Mouse (Mus musculus): ENCODE measurements around the gene Dcp1b. TPM values are rescaled to one million over a fixed set of nuclear protein-coding genes. Genes with fewer than 3 reads are reported as not detected.

Gene Dcp1b
- polyA plus RNA-seq, 1 experiment, result 11.7 TPM

DNA sequence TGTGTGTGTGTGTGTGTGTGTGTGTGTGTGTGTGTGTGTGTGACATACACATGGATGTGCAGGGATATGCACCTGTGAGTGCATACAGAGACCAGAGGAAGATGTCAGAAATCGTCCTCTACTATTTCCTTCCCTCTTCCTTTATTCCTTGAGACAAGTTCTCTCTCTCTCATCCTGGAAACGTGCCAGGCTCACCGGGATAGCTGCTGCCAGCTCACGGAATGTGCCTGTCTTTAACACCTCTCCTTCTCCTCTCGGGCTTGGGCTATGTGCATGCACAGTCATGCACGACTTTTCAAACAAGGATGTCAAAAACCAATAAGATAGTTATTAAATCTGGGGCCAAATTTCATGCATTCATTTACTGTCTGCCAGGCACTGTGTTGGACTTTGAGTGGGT lies 12.6 kb downstream of the Dcp1b start:
- no peak for TF ChIP-seq EP300 (IDR thresholded peaks at IDR 0.05; ENCODE audit: insufficient read depth, low read depth, low read length)
- no peak for TF ChIP-seq POLR2A (IDR thresholded peaks at IDR 0.05; ENCODE audit: insufficient read depth, low read length)
- no peak for TF ChIP-seq CTCF (IDR thresholded peaks at IDR 0.05; ENCODE audit: low read depth, low read length)
- Histone ChIP-seq H3K36me3 (ENCODE audit: control insufficient read depth, insufficient read depth, low read length, poor library complexity, severe bottlenecking) (no peaks in the 10 kb centered on the region), H3K9me3 (replicated peaks; ENCODE audit: control insufficient read depth, insufficient read depth, low read length, poor library complexity, severe bottlenecking) (peaks cover under 1% of the 10 kb centered on the region), H3K4me1 (ENCODE audit: control insufficient read depth, insufficient read depth, low read length) (no peaks in the 10 kb centered on the region), H3K27ac (ENCODE audit: insufficient read depth, low read length) (no peak overlapping the region), H3K27me3 (ENCODE audit: control insufficient read depth, insufficient read depth, low read length, poor library complexity, severe bottlenecking) (no peaks in the 10 kb centered on the region), H3K9ac (ENCODE audit: low read depth, poor library complexity, severe bottlenecking) (no peak overlapping the region), H3K4me3 (ENCODE audit: low read depth, low read length) (no peak overlapping the region)

DNA sequence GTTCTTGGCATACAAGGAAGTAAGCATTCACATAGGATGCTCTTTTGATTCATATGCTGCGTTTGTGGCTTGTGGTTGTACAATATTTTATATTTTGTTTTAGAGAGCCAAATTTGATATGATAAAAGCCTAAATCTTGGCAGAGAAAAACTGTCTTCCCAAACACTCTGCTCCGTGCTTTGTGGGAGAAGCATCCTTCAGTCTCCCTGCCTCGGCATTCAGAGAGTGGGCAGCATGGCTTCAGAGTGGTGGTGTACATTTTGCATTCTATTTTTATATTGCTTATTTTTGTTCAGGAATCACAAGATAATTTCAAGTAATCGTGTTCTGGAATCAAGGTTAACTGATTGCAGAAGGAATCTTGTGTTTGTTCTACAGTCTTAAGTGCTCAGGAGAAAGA lies 16.4 kb downstream of the Dcp1b start:
- TF ChIP-seq CTCF (IDR thresholded peaks at IDR 0.05; ENCODE audit: low read depth, low read length), result no peak
- no peak for TF ChIP-seq EP300 (IDR thresholded peaks at IDR 0.05; ENCODE audit: insufficient read depth, low read depth, low read length)
- TF ChIP-seq POLR2A (IDR thresholded peaks at IDR 0.05; ENCODE audit: insufficient read depth, low read length), result no peak
- Histone ChIP-seq H3K27me3 (ENCODE audit: control insufficient read depth, insufficient read depth, low read length, poor library complexity, severe bottlenecking) (no peaks in the 10 kb centered on the region), H3K4me1 (ENCODE audit: control insufficient read depth, insufficient read depth, low read length) (no peaks in the 10 kb centered on the region), H3K9me3 (replicated peaks; ENCODE audit: control insufficient read depth, insufficient read depth, low read length, poor library complexity, severe bottlenecking) (peaks cover 8% of the 10 kb centered on the region), H3K27ac (ENCODE audit: insufficient read depth, low read length) (no peak overlapping the region), H3K36me3 (ENCODE audit: control insufficient read depth, insufficient read depth, low read length, poor library complexity, severe bottlenecking) (no peaks in the 10 kb centered on the region), H3K4me3 (ENCODE audit: low read depth, low read length) (no peak overlapping the region), H3K9ac (ENCODE audit: low read depth, poor library complexity, severe bottlenecking) (no peak overlapping the region)

DNA sequence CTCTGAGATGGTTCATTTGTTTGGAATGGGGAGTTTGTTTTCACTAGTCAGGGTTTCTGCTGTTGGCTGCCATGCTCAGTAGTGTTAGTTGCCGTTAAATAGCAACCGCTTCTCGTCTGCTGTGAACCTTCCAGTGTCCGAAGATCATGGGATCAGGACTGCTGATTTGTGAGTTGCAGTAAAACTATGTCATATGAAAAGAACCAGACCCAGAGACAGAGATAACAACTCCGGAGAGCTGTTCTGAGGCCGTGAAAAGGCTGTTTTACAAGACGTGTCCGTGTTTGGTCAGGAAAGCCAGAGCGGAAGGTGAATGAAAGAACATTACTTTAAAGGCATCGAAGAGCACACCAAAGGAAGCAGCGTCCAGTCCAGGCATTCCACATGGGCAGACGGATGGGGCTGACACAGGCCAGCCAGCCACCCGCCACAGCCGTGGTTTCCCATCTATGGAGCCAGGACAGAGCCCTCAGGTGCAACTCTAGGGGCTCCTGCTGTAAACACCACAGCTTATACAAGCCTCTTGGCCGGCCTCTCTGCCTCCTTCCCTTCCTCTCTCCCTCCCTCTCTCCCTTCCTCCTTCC lies 18.6 kb downstream of the Dcp1b start:
- Histone ChIP-seq H3K4me1 (ENCODE audit: control insufficient read depth, insufficient read depth, low read length) (peaks cover 2% of the 10 kb centered on the region), H3K9ac (ENCODE audit: low read depth, poor library complexity, severe bottlenecking) (no peak overlapping the region), H3K9me3 (replicated peaks; ENCODE audit: control insufficient read depth, insufficient read depth, low read length, poor library complexity, severe bottlenecking) (peaks cover 8% of the 10 kb centered on the region), H3K36me3 (ENCODE audit: control insufficient read depth, insufficient read depth, low read length, poor library complexity, severe bottlenecking) (no peaks in the 10 kb centered on the region), H3K27ac (ENCODE audit: insufficient read depth, low read length) (no peak overlapping the region), H3K27me3 (ENCODE audit: control insufficient read depth, insufficient read depth, low read length, poor library complexity, severe bottlenecking) (no peaks in the 10 kb centered on the region), H3K4me3 (ENCODE audit: low read depth, low read length) (no peak overlapping the region)
- TF ChIP-seq CTCF (IDR thresholded peaks at IDR 0.05; ENCODE audit: low read depth, low read length), result no peak
- TF ChIP-seq EP300 (IDR thresholded peaks at IDR 0.05; ENCODE audit: insufficient read depth, low read depth, low read length), result no peak
- no peak for TF ChIP-seq POLR2A (IDR thresholded peaks at IDR 0.05; ENCODE audit: insufficient read depth, low read length)

DNA sequence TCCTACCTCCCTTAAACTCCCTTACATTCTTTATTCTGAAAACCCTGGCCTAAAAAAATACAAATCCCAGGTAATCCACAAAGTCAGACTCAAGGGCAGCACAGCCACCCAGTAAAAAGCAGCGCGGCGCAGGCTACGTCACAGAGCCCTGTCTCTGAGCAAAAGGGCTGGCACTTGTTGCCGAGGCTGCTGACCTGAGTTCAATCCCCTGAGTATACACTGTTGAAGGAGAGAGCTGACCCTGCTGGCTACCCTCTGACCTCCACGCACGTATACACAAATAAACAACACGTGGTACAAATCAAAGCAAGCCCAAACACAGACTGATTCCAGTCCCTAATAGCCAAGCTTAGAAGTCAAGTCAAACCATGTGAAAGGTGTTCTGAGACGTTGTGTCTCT lies 19.1 kb downstream of the Dcp1b start:
- H3K27me3 ChIP-seq (ENCODE audit: control insufficient read depth, insufficient read depth, low read length, poor library complexity, severe bottlenecking), result no peaks in the 10 kb centered on the region
- H3K9ac ChIP-seq (ENCODE audit: low read depth, poor library complexity, severe bottlenecking), result no peak overlapping the region
- no peak overlapping the region for H3K27ac ChIP-seq (ENCODE audit: insufficient read depth, low read length)
- TF ChIP-seq EP300 (IDR thresholded peaks at IDR 0.05; ENCODE audit: insufficient read depth, low read depth, low read length) (no peak), POLR2A (IDR thresholded peaks at IDR 0.05; ENCODE audit: insufficient read depth, low read length) (no peak), CTCF (IDR thresholded peaks at IDR 0.05; ENCODE audit: low read depth, low read length) (no peak)
- peaks cover 8% of the 10 kb centered on the region for H3K9me3 ChIP-seq (replicated peaks; ENCODE audit: control insufficient read depth, insufficient read depth, low read length, poor library complexity, severe bottlenecking)
- H3K36me3 ChIP-seq (ENCODE audit: control insufficient read depth, insufficient read depth, low read length, poor library complexity, severe bottlenecking), result no peaks in the 10 kb centered on the region
- H3K4me3 ChIP-seq (ENCODE audit: low read depth, low read length), result no peak overlapping the region
- H3K4me1 ChIP-seq (ENCODE audit: control insufficient read depth, insufficient read depth, low read length), result peaks cover 2% of the 10 kb centered on the region

DNA sequence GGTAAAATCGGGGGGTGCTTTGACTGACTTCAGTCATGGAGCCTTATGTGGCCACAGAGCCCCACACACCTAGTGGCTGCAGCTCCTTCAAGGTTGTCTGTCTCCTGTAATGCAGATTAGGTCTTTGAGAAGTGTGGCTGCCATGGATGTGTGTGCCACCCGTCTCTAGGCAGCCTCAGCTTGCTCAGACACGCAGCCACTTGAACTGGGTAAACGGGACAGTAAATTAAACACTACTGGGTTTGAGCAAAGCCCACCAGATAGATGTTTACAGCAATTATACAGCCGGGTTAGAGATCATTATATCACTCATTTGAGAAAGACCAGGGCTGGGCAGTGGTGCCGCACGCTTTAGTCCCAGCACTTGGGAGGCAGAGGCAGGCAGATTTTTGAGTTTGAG lies 19.5 kb downstream of the Dcp1b start:
- Histone ChIP-seq H3K36me3 (ENCODE audit: control insufficient read depth, insufficient read depth, low read length, poor library complexity, severe bottlenecking) (no peaks in the 10 kb centered on the region), H3K27me3 (ENCODE audit: control insufficient read depth, insufficient read depth, low read length, poor library complexity, severe bottlenecking) (no peaks in the 10 kb centered on the region), H3K9ac (ENCODE audit: low read depth, poor library complexity, severe bottlenecking) (no peak overlapping the region), H3K9me3 (replicated peaks; ENCODE audit: control insufficient read depth, insufficient read depth, low read length, poor library complexity, severe bottlenecking) (peaks cover 8% of the 10 kb centered on the region), H3K4me3 (ENCODE audit: low read depth, low read length) (no peak overlapping the region), H3K27ac (ENCODE audit: insufficient read depth, low read length) (no peak overlapping the region), H3K4me1 (ENCODE audit: control insufficient read depth, insufficient read depth, low read length) (peaks cover 2% of the 10 kb centered on the region)
- TF ChIP-seq CTCF (IDR thresholded peaks at IDR 0.05; ENCODE audit: low read depth, low read length), result no peak
- TF ChIP-seq POLR2A (IDR thresholded peaks at IDR 0.05; ENCODE audit: insufficient read depth, low read length), result no peak
- no peak for TF ChIP-seq EP300 (IDR thresholded peaks at IDR 0.05; ENCODE audit: insufficient read depth, low read depth, low read length)

DNA sequence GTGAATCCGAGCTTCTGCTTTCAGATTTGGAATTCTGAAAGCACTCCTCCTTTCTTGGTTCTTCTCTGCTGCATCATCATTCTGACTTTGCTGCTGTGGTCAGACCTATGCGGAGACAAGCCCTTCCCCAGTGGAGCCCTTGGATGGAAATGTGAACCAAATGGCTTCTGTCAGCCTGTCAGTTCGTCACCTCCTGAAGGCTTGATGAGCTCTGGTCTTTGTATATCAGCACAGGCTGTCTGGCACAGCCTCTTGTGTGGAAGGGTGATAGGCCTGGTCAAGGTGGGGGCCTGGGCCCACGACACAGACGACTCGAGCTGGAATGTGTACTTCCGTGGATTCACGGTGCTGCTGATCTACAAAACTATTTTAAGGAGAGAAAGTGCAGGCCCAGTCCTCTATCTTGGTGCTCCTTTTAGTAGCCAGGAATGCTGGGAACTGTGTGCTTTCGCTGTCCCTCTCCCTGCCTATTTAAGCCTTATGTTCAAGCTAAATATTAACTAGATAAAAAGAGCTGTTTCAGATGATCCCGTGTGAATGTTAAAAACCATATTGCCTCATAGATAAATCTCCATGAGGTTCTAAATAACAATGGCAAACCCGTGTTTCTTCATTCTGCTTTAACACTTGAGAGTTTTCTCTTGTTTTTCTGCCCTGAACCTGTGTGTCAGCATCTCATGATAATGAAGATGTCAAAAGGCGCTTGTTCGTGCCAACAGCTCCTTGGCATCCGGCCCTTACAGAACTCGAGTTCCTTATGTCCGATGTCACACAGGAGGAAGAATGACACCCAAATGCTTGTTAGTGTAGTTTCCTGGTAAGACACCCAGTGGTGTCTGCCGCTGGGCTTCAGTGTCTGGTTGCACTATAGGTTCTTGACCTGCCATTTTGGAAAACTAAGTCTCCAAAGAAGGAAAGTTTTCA lies 21.6 kb downstream of the Dcp1b start, which contains the start of gene Cacna1c:
Cacna1c (minus strand) TSS at position 37 of the 924 bp plus-strand sequence.
- no peak within 1 kb of the TSS for H3K9ac ChIP-seq (ENCODE audit: low read depth, poor library complexity, severe bottlenecking)
- H3K9me3 ChIP-seq (replicated peaks; ENCODE audit: control insufficient read depth, insufficient read depth, low read length, poor library complexity, severe bottlenecking), result peaks cover 8% of the 10 kb centered on the region
- TF ChIP-seq CTCF (IDR thresholded peaks at IDR 0.05; ENCODE audit: low read depth, low read length) (no peak), EP300 (IDR thresholded peaks at IDR 0.05; ENCODE audit: insufficient read depth, low read depth, low read length) (no peak), POLR2A (IDR thresholded peaks at IDR 0.05; ENCODE audit: insufficient read depth, low read length) (no peak)
- H3K4me3 ChIP-seq (ENCODE audit: low read depth, low read length), result no peak within 1 kb of the TSS
- H3K4me1 ChIP-seq (ENCODE audit: control insufficient read depth, insufficient read depth, low read length), result peaks cover 2% of the 10 kb centered on the region
- no peaks in the 10 kb centered on the region for H3K36me3 ChIP-seq (ENCODE audit: control insufficient read depth, insufficient read depth, low read length, poor library complexity, severe bottlenecking)
- no peaks in the 10 kb centered on the region for H3K27me3 ChIP-seq (ENCODE audit: control insufficient read depth, insufficient read depth, low read length, poor library complexity, severe bottlenecking)
- H3K27ac ChIP-seq (ENCODE audit: insufficient read depth, low read length), result no peak within 1 kb of the TSS
